Mouse (Mus musculus) small intestine, adult 2 months (tissue): ENCODE measurements around the gene Cyp27b1.

ENCODE experiments used
- CTCF ChIP-seq: fragments of 200-500 bp; IDR thresholded peaks from 2 replicates; pipeline ENCODE4 v1.5.1; 2012; ENCODE audit warnings: low read depth, mild to moderate bottlenecking, control low read depth, inconsistent platforms, low read length, moderate library complexity, mixed read lengths; ENCODE audit not compliant: insufficient replicate concordance, insufficient read length; ENCODE audit errors: extremely low read depth
- POLR2A ChIP-seq: fragments of 200-500 bp; IDR thresholded peaks from 2 replicates; pipeline ENCODE4 v1.6.1; 2012; ENCODE audit warnings: low read depth, mild to moderate bottlenecking, control low read depth, inconsistent platforms, low read length, moderate library complexity

DNA sequence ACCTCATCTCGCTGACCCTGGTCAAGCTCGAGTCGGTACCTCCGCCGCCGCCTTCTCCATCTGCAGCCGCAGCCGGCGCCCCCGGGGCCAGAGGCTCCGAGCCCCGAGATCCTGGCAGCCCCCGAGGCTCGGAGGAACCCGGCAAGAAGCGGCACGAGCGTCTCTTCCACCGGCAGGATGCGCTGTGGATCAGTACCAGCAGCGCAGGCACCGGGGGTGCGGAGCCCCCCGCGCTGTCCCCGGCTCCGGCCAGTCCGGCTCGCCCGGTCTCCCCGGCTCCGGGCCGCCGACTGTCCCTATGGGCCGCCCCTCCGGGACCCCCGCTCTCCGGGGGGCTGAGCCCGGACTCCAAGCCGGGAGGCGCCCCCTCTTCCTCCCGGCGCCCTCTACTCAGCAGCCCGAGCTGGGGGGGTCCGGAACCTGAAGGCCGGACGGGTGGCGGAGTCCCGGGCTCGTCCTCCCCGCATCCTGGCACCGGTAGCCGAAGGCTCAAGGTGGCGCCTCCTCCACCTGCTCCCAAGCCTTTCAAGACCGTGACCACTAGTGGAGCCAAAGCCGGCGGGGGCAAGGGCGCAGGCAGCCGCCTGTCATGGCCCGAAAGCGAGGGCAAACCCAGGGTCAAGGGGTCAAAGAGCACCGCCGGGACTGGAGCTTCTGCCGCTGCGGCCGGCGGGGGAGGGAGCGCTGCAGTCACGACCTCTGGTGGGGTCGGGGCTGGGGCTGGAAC lies 31.8 kb downstream of the Cyp27b1 start:
- TF ChIP-seq CTCF = no peak
- no peak for TF ChIP-seq POLR2A
